Mouse (Mus musculus) hindbrain, embryonic 12.5 days (tissue): ENCODE results near the gene Gjd3. TPM values are rescaled to one million over a fixed set of nuclear protein-coding genes. Genes with fewer than 3 reads are reported as not detected.

Experiments used
- ATAC-seq: fragments of 200-750 bp; cut with Nextera tagmentation; 2 replicates; pipeline ENCODE4 v1.8.0; 2017; ENCODE audit warnings: moderate TSS enrichment; ENCODE audit not compliant: low FRiP score
- H3K27ac ChIP-seq: fragments of 300-500 bp; sonication (generic); 2 replicates; pipeline ENCODE4 v1.5.1; 2016; ENCODE audit warnings: mild to moderate bottlenecking
- H3K27me3 ChIP-seq: fragments of 300-500 bp; sonication (generic); 2 replicates; pipeline ENCODE4 v1.6.1; 2016; ENCODE audit warnings: mild to moderate bottlenecking
- H3K36me3 ChIP-seq: fragments of 300-500 bp; sonication (generic); 2 replicates; pipeline ENCODE4 v1.6.1; 2016; ENCODE audit warnings: mild to moderate bottlenecking
- H3K4me1 ChIP-seq: fragments of 300-500 bp; sonication (generic); 2 replicates; pipeline ENCODE4 v1.6.1; 2016
- H3K4me2 ChIP-seq: fragments of 300-500 bp; sonication (generic); replicated peaks from 2 replicates; pipeline ENCODE4 v1.6.1; 2016; ENCODE audit warnings: mild to moderate bottlenecking
- H3K4me3 ChIP-seq: fragments of 300-500 bp; sonication (generic); 2 replicates; pipeline ENCODE4 v1.5.1; 2016; ENCODE audit warnings: mild to moderate bottlenecking
- H3K9ac ChIP-seq: fragments of 300-500 bp; sonication (generic); 2 replicates; pipeline ENCODE4 v1.6.1; 2016; ENCODE audit warnings: mild to moderate bottlenecking, moderate library complexity
- H3K9me3 ChIP-seq: fragments of 300-500 bp; sonication (generic); replicated peaks from 2 replicates; pipeline ENCODE4 v1.6.1; 2016; ENCODE audit warnings: mild to moderate bottlenecking
- WGBS: fragments of 180-500 bp; shearing (Covaris S2); methylation state at CpG from one replicate; pipeline ENCODE4 v1.1.7; 2016; 5-methylcytosine and 5-hydroxymethylcytosine counted together
- polyA plus RNA-seq: library from polyadenylated mRNA; unstranded; fragments of >200 nt; fragmentation: Nextera tagmentation; extraction: Ambion mirVana; gene quantifications from 2 replicates; pipeline ENCODE4 v1.2.1, GENCODE M21; 2016

The Gjd3 gene
- polyA plus RNA-seq, 1 experiment from 2014 or later = 0.88 TPM

DNA sequence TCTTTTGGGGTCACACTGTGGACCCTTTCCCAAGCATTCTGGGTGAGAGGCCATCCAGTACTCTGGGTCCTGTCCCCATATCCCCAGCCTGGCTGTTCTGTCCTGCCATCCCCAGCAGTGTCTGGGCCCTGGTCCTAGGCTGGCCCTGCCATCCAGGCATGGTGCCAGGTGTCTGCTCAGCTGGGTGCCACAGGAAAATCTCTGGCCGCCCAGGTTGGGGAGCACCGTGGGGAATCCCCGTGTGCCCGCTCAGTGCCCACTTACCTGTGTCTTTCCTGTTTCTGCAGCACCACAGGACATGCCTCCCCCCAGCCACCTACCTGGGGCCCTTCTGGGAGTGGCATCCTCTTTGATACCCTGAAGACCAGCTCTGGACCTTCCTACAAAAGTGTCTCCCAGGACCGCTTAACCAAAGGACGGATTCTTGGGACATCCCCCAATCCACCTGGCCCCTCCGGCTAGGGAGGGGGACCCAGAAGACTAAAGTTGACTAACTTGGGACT lies 32.8 kb downstream of the Gjd3 start:
- WGBS = 88% methylated on average over 7 of the region's 7 CpGs
- Histone ChIP-seq H3K9ac (no peak overlapping the region), H3K4me1 (peaks cover 52% of the 10 kb centered on the region), H3K4me2 (no peak overlapping the region), H3K9me3 (no peaks in the 10 kb centered on the region), H3K27me3 (no peaks in the 10 kb centered on the region), H3K36me3 (peaks cover 4% of the 10 kb centered on the region; the same call in 1 of the 2 replicates), H3K4me3 (no peak overlapping the region), H3K27ac (no peak overlapping the region)
- ATAC-seq = no peak

DNA sequence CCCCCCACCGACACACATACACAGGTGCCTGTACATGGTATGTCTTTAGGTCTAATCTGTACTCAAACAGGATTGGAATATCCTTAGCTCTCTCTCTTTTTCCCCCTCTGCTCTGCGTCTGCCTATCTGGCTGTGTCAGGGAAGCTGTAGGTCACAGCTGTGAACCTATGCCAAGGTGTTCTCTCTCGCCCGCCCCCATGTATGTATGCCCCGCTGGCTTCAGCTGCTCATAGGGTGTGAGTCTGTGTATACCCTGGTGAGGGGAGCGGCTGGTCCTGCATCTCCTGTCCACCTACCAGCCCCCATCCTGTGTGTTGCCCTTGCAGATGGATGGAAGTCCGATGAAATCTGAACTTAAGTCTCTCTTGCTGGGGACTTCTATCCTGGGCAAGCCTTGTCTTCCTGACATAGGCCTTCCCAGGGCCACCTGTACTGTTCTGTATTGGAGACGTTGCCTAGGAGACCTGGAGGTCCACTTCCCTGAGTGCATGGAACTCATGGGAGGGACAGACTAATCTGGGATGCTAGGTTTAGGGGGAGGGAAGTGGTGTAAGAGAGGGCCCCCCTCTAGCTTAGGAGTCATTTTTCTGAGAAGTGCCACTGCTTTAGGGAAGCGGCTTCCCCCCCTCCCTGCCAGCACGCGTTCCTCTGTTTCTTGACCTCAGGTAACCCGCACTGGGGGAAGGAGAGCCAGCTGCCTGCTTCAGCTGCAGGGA lies 33.4 kb downstream of the Gjd3 start:
- Histone ChIP-seq H3K4me1 (peaks cover 52% of the 10 kb centered on the region), H3K4me3 (no peak overlapping the region), H3K9me3 (no peaks in the 10 kb centered on the region), H3K27ac (no peak overlapping the region), H3K36me3 (peaks cover 4% of the 10 kb centered on the region; the same call in 1 of the 2 replicates), H3K4me2 (no peak overlapping the region), H3K9ac (no peak overlapping the region), H3K27me3 (no peaks in the 10 kb centered on the region)
- no peak for ATAC-seq
- WGBS = 78% methylated on average over 10 of the region's 12 CpGs

DNA sequence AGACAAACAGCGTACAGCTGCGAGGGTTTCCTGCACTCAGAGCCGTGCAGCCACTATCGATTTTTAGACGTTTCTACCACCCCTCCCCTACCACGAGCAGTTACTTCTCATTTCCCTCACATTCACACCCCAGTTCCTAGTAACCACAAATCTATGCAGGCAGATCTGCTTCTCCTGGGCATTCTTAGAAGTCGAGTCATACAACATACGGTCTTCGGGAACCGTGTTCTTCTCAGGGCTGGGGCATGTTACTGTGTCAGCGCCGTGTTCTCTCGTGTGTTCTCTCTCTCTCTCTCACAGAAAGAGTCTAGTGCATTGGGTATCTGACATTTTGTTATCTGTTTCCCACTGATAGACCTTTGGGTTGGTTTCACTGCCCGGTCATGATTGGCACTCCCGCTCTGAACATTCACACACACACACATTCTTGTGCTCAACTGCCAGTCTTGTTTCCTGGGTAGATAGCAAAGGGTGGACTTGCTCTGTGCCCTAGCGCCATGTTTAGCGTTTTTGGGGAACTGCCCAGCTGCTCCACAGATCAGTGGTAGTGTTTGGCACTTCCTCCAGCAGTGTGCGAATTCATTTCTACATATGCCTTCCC lies 34.7 kb downstream of the Gjd3 start:
- H3K36me3 ChIP-seq = peaks cover 4% of the 10 kb centered on the region; the same call in 1 of the 2 replicates
- no peak overlapping the region for H3K4me3 ChIP-seq
- peaks cover 52% of the 10 kb centered on the region for H3K4me1 ChIP-seq
- no peak for ATAC-seq
- H3K27me3 ChIP-seq = no peaks in the 10 kb centered on the region
- WGBS = 89% methylated on average over 18 of the region's 18 CpGs
- no peaks in the 10 kb centered on the region for H3K9me3 ChIP-seq
- H3K4me2 ChIP-seq = no peak overlapping the region
- H3K9ac ChIP-seq = no peak overlapping the region
- no peak overlapping the region for H3K27ac ChIP-seq

DNA sequence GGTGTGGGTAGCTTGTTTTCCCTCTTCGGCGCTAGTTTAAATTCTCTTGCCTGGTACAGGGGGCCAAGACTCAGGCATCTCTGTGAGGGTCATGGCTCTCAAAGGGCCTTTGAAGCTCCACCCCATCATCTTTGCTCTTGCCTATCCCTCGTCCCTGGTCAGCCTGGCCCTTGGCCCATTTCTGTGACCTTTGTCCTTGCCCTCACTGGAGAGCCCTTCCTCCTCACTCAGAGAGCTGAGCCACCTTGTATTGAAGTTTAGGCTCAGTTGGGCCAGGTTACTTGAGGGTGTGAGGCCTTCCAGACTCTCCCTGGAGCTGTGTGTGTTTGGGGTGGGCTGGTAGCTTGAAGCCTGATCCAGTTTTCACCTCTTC lies 37.2 kb downstream of the Gjd3 start:
- ATAC-seq = no peak
- no peak overlapping the region for H3K4me2 ChIP-seq
- H3K4me1 ChIP-seq = peaks cover 67% of the 10 kb centered on the region
- no peaks in the 10 kb centered on the region for H3K9me3 ChIP-seq
- peak overlapping the region; percentile 23; the same call in 1 of the 2 replicates for H3K9ac ChIP-seq
- WGBS = 29% methylated on average over 3 of the region's 3 CpGs
- no peaks in the 10 kb centered on the region for H3K27me3 ChIP-seq
- peaks cover 3% of the 10 kb centered on the region; the same call in 1 of the 2 replicates for H3K36me3 ChIP-seq
- no peak overlapping the region for H3K27ac ChIP-seq
- H3K4me3 ChIP-seq = no peak overlapping the region

DNA sequence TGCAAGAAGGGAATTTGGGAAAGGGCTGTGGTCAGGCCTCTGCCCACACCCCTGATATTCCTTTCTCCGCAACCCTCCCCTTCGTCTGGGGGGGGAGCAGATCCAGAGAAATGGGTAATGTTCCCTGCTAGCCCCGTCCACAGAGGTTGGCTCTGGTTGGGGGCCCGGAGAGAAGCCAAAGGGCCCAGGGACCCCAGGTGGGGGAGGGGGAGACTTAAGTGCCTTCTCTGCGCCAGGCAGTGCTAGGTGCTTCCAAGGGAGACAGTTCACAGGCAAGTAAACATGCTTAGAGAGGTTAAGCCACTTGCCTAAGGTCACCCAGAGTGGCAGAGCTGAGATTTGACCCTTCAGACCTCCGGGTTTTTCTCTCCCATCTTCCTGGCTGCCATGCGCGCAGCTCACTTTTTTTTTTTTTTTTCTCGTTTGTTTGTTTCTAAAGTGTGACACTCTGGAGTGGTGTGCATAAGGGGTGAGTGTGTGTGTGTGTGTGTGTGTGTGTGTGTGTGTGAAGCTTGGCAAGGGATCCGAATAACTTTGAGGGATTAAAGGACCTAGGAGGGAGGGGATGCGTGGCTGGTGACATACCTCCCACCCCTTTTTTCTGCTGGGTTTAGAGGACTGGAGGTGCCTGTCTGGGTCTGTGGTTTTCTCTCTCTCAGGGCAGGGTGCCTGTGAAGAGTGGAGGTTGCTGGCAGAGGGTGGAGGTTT lies 37.8 kb downstream of the Gjd3 start:
- Histone ChIP-seq H3K4me3 (no peak overlapping the region), H3K4me2 (no peak overlapping the region; the same call in 1 of the 2 replicates)

DNA sequence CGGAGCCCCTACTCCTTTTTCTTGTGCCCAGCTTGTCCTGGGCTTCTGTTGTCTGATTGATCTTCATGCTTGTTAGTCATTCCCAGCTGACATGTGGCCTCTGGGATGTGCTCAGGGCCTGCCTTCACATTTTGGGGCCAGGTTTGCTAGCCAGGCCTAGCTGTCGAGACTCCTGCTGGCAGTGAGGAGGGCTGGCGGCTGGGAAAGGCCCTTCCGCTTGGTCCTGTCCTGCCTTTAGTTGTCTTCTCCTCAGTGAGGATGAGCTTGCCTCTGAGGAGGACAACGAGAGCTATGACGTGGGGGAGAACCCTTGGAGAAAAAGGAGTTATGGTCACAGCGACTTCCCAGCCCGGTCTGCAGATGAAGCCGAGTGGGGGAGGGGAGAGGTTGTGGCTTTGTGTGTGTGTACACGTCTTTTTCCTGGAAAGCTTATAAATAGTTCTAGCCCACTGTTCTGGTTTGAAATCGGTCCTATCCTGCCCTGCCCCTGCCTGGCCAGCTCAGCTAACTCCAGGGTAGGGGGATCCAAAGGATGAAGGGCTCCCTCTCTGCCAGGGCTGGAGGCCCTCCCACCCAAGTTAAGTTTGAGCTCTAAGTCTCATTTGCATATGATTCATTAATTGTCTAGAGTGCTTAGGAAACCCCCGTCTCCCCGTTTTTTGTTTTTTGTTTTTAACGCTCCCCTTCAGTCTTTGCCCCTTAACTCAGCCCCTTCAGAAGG lies 38.9 kb downstream of the Gjd3 start:
- Histone ChIP-seq H3K9ac (peak overlapping the region; percentile 20), H3K4me1 (peaks cover 74% of the 10 kb centered on the region), H3K9me3 (no peaks in the 10 kb centered on the region), H3K4me2 (peak overlapping the region; percentile 4; the same call in 1 of the 2 replicates), H3K4me3 (no peak overlapping the region), H3K27ac (peak overlapping the region; percentile 90; the same call in 1 of the 2 replicates), H3K27me3 (0 out of 2 replicates have a peak, but pooled peaks cover 3% of the 10 kb centered on the region), H3K36me3 (no peaks in the 10 kb centered on the region)
- ATAC-seq = no peak
- WGBS = 33% methylated on average over 14 of the region's 14 CpGs

More for the DNA sequence above, 37.8 kb downstream of the Gjd3 start:
- H3K36me3 ChIP-seq = no peaks in the 10 kb centered on the region
- no peak for ATAC-seq
- 0 out of 2 replicates have a peak overlapping the region, but pooled peaks have one; percentile 28 for H3K9ac ChIP-seq
- peaks cover 72% of the 10 kb centered on the region for H3K4me1 ChIP-seq
- no peaks in the 10 kb centered on the region for H3K9me3 ChIP-seq
- no peak overlapping the region; the same call in 1 of the 2 replicates for H3K27ac ChIP-seq
- no peaks in the 10 kb centered on the region for H3K27me3 ChIP-seq
- 39% methylated on average over 11 of the region's 11 CpGs for WGBS

DNA sequence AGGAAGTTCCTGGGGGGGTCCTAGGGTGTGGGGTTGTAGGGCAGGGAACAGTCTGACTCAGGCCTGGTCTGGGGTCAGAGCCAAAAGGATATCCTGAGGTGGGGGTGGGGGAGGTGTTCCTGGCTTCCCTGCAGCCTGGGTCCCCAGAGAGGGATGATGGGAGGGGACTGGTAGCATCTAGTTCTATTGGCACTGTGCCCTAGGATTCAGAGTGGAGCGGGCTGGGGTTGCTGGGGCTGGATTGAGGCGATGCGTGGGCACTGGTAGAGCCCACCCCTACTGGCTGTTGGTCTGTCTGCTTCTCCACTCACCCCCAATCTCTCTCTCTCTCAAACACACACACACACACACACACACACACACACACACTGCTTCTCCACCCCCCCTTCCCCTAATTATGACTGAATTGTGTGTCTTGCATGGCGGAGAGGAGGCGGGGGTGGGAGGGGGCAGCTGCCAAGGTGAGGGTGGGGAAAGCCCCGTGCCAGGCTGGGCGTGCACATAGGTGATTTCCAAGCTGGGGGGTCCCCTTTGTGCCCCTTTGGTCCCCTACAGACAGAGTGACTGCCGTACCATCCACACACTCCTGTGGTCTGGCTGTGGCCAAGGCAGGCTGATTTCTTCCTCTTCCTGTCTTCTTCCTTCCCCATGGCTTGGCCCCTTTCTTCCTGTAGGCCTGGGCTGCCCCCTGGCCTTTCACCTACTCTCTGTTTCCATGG lies 39.7 kb downstream of the Gjd3 start:
- Histone ChIP-seq H3K4me1 (peaks cover 82% of the 10 kb centered on the region), H3K4me3 (peak overlapping the region; percentile 39; the same call in 1 of the 2 replicates), H3K4me2 (peak overlapping the region; percentile 87), H3K27ac (peak overlapping the region; percentile 90), H3K27me3 (0 out of 2 replicates have a peak, but pooled peaks cover 3% of the 10 kb centered on the region), H3K9me3 (no peaks in the 10 kb centered on the region), H3K9ac (peak overlapping the region; percentile 69; the same call in 1 of the 2 replicates), H3K36me3 (no peaks in the 10 kb centered on the region)
- 0 out of 2 replicates have a peak, but pooled peaks have one; percentile 26 for ATAC-seq
- WGBS = 59% methylated on average over 8 of the region's 8 CpGs

DNA sequence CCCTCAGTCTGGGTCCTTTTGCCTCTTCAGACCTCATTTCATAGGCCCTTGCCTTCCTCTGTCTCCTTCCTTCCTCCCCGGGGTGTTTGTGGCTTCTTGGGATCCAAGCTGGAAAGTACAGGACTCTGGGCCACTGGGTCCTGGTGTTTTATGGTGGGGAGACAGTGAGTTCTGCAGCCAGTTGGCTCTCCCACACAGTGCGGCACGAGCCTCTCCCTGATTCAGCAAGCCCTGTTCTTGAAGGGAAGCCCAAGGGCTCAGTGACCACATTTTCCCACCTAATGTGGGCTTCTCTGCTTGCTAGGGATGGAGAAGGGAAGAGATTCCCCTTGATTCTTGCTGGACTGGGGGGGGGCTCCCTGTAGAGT lies 40.3 kb downstream of the Gjd3 start:
- peaks cover 87% of the 10 kb centered on the region for H3K4me1 ChIP-seq
- peak overlapping the region; percentile 39 for H3K4me3 ChIP-seq
- 0 out of 2 replicates have a peak, but pooled peaks cover 3% of the 10 kb centered on the region for H3K27me3 ChIP-seq
- no peaks in the 10 kb centered on the region for H3K9me3 ChIP-seq
- H3K36me3 ChIP-seq = no peaks in the 10 kb centered on the region
- peak; percentile 18; the same call in 1 of the 2 replicates for ATAC-seq
- WGBS = 51% methylated on average over 3 of the region's 3 CpGs
- H3K9ac ChIP-seq = peak overlapping the region; percentile 69
- peak overlapping the region; percentile 90 for H3K27ac ChIP-seq
- peak overlapping the region; percentile 87 for H3K4me2 ChIP-seq

DNA sequence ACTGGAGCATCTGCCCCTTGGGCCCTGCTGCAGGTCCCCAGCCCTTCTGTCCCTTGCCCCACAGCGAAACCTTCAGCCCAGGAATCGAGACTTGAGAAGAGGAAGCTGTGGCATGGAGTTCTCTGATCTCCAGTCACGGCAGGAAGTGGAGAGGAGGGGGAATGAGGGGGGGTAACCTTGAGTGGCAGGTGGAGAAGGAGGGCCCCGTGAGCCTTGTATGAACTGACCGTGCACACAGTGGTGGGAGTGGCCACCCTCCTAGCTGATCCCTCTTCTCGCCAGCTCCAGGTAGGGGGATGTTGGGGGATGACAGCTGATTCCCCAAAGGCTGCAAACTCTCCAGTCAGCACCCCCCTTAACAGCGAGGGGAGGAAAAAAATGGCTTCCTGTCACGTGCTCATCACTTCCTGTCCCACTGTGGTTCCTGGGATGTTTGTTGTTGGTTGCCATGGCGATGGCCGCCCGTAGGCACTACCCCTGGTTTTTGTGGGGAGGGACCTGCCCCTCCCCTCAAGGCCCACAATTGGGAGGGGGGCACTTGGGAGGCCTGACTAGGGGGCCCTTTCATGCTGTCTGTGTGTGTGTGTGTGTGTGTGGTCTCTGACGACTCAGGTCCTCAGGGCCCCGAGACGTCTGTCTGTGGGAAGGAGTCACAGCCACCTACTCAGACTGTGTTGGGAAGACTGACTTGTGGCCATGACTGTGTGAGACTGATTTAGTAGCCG lies 40.8 kb downstream of the Gjd3 start:
- H3K27me3 ChIP-seq = 0 out of 2 replicates have a peak, but pooled peaks cover 3% of the 10 kb centered on the region
- H3K36me3 ChIP-seq = no peaks in the 10 kb centered on the region
- peak overlapping the region; percentile 90 for H3K27ac ChIP-seq
- 4% methylated on average over 15 of the region's 15 CpGs for WGBS
- peak; percentile 56 for ATAC-seq
- H3K9me3 ChIP-seq = no peaks in the 10 kb centered on the region
- H3K4me3 ChIP-seq = peak overlapping the region; percentile 39
- H3K4me1 ChIP-seq = peaks cover 84% of the 10 kb centered on the region
- peak overlapping the region; percentile 87 for H3K4me2 ChIP-seq
- peak overlapping the region; percentile 69 for H3K9ac ChIP-seq

DNA sequence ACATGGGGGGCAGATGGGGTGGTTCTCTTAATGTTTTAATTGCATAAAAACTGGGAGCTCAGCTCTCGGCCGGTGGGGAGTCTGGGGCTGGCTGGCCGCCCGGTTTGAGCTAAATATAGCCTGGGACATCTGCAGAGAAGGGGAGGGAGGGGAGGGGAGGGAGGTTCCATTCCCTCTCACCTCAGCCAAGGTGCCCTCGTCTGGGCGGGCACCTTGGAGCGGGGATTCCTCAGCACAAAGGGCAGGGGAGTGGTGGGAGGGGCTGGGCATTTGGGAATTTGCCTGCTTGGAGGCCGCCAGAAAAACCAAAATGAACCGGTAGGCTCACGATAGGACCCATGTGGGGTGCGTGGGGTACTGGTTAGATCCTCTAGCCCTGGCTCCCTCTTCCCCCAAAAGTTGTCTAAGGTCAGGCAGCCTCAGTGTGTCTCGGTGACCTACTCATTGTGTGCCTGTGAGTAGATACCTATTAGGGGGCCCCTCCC lies 41.4 kb downstream of the Gjd3 start:
- no peaks in the 10 kb centered on the region for H3K9me3 ChIP-seq
- H3K36me3 ChIP-seq = no peaks in the 10 kb centered on the region
- peaks cover 89% of the 10 kb centered on the region for H3K4me1 ChIP-seq
- 0 out of 2 replicates have a peak, but pooled peaks cover 3% of the 10 kb centered on the region for H3K27me3 ChIP-seq
- H3K27ac ChIP-seq = peak overlapping the region; percentile 90
- peak; percentile 4; the same call in 1 of the 2 replicates for ATAC-seq
- H3K4me3 ChIP-seq = peak overlapping the region; percentile 39
- 5% methylated on average over 12 of the region's 12 CpGs for WGBS
- peak overlapping the region; percentile 69 for H3K9ac ChIP-seq
- peak overlapping the region; percentile 87 for H3K4me2 ChIP-seq
